Mouse (Mus musculus): ENCODE data around the gene Barhl2. TPM values are rescaled to one million over a fixed set of nuclear protein-coding genes. Genes with fewer than 3 reads are reported as not detected.

Gene Barhl2
- not detected in 2 replicates for total RNA-seq (2014; fragmentation: Nextera tagmentation)
- total RNA-seq (2017) = not detected in 2 replicates

GRCm38 (mm10) chr5:106457986-106458476 is at the start of gene Barhl2:
Gene Barhl2 (minus strand): TSS chr5:106458166.
- no peak for ATAC-seq (replicated peaks; ENCODE audit: low FRiP score, low TSS enrichment, poor library complexity, severe bottlenecking)

DNA sequence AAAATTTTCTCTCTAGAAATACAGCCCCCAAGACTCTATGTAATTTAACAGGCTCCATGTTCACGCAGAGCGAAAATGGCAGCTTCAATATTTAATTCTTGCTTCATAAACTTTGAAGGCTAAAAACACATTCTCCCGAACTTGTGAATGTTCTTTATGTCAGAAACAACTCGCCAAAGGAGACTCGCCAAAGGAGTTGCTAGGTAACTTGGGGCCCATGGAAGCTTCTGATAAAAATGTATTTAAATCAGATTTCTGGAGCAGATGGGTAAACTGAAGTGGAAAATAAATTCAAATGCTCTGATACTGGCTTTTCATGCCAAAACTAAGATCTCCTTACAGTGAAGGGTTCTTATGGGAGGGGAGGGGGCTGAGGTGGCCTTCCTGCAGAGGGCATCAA is 48.1 kb upstream of the Barhl2 start:
- ATAC-seq (replicated peaks; ENCODE audit: low FRiP score, low TSS enrichment, poor library complexity, severe bottlenecking) = no peak

DNA sequence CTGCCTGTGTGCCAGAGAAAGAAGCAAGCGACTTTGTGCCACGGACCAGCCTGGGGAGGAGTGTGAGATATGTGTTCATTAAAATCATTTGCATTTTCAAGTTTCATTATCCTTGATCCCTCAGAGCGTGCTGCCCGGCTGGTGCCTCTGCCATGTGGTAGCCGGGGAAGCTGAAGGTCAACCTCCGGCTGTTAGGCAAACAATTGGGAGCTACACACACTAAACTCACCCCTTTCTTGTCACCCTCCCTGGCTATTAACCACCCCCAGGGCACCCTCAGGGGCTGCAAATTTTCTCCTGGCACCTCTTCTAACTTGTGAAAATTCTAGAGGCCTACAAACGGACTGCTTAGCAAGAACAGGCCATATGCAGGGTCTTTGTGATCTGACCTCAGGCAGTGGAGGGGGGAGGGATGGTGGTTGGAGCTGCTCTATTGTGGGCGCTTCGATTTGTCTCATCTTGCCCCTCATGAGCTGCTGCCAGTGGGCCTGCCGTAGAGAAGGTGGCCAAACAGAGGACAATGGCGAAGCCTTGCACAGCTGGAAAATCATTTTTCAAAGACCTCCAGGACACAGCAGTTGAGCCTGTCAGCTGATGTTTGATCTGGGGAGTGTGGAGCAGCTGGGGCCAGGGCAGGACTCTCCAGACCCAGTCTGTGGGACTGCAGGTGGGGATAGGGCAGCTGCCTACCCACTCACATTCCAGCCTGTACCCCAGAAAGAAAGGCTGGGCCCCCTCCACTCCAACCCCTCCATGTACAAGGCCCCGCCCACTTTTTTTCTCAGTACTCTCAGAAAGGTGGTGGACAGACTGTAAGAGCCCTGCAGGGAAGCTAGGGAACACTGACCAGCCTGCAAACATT is 44.9 kb upstream of the Barhl2 start:
- no peak for ATAC-seq (replicated peaks; ENCODE audit: low FRiP score, low TSS enrichment, poor library complexity, severe bottlenecking)

DNA sequence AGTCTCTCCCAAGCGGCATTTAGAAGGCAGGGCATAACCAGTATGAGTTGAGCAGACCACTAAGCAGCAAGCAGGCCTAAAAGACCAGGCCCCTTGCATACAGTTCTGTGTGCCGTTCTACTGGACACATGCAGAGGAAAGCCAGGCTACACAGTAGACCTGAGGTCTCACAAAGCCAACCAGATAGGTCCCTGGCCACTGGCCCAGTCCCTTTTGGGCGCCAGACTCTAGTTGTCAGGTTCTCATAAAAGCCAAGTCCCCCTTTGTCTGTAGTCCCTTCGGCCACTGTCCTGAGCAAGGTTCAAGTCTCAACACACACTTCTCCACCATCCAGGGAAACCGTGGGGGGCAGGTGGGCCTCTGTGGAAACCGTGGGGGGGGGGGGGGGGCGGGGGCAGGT is 44.3 kb upstream of the Barhl2 start:
- no peak for ATAC-seq (replicated peaks; ENCODE audit: low FRiP score, low TSS enrichment, poor library complexity, severe bottlenecking)

DNA sequence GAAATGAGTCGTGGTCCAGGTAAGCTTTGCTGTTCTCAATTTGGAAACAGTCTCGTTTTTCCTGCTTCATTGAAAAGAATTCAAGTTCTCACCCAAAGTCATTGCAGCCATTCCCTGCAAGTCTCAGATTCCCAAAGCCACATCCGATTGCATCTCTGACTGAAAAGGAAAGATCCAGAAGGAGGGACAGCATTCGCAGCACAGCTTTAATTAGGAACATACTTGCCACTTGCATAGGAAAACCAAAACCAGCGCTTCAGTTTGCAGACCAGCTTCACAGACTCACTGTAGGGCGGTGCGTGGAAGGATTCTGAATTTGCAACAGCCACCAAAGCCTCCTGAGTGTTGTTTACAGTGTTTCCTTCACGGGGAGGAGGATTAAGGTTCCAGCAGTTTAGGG is 33.8 kb upstream of the Barhl2 start:
- ATAC-seq (replicated peaks; ENCODE audit: low FRiP score, low TSS enrichment, poor library complexity, severe bottlenecking) = no peak

- ATAC-seq (replicated peaks; ENCODE audit: low FRiP score, low TSS enrichment, poor library complexity, severe bottlenecking) = no peak
Observed at GRCm38 (mm10) chr5:106472105-106472500, 14.1 kb upstream of the Barhl2 start.

- ATAC-seq (replicated peaks; ENCODE audit: low FRiP score, low TSS enrichment, poor library complexity, severe bottlenecking) = no peak
Observed at GRCm38 (mm10) chr5:106471235-106472104, 13.5 kb upstream of the Barhl2 start.

GRCm38 (mm10) chr5:106465129-106465790 is 7.3 kb upstream of the Barhl2 start:
- ATAC-seq (replicated peaks; ENCODE audit: low FRiP score, low TSS enrichment, poor library complexity, severe bottlenecking) = no peak

GRCm38 (mm10) chr5:106464336-106465128 is 6.6 kb upstream of the Barhl2 start:
- no peak for ATAC-seq (replicated peaks; ENCODE audit: low FRiP score, low TSS enrichment, poor library complexity, severe bottlenecking)

DNA sequence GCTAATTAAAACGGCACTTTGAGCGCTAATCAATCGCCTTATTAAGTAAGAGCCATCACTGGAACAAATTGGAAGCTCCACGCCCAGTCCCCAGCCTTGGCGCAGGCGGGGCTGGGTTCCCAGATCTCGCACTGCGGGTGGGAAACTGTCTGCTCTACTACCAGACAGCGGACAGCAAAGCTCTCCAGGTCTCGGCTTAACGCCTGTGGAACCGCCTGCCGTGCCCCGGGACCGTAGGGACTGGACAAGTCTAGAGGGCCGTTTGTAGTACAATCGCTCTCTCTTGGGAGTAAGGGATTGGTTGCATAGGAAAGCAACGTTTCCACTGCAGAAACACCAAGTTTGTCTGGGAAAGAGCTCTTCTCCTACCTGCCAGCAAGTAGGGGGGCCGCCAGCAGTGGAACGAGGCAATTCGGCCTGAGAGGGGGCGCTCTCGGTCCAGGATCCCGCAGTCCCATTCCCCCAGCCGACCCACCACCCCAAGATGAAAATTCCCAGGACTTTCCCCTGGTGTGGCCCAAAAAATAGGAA is 5.8 kb upstream of the Barhl2 start:
- no peak for ATAC-seq (replicated peaks; ENCODE audit: low FRiP score, low TSS enrichment, poor library complexity, severe bottlenecking)

- 0 out of 2 replicates have a peak, but pooled peaks have one; percentile 63 for ATAC-seq (replicated peaks; ENCODE audit: low FRiP score, low TSS enrichment, poor library complexity, severe bottlenecking)
Observed at GRCm38 (mm10) chr5:106461913-106462312, 3.9 kb upstream of the Barhl2 start.

GRCm38 (mm10) chr5:106461431-106461830 is 3.5 kb upstream of the Barhl2 start:
- ATAC-seq (replicated peaks; ENCODE audit: low FRiP score, low TSS enrichment, poor library complexity, severe bottlenecking) = no peak

DNA sequence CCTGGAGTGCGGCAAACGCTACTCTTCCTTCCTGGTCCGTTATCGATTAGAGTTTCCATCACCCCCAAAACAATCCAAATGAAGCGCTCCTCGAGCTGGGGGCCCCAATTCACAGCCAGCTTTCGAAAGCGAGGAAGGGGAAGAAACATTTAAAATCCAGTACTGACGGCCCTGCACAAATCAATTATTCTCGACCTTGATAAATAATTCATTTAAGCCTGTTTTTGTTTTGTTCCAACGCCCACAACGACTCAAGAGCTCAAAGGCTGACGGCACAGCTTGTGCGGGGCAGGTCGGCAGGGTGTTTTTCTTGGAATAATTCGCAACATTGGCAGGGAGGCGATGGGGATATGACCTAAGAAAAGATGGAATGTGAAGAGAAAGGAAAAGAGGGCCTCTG is 2.6 kb upstream of the Barhl2 start:
- ATAC-seq (replicated peaks; ENCODE audit: low FRiP score, low TSS enrichment, poor library complexity, severe bottlenecking) = no peak

- ATAC-seq (replicated peaks; ENCODE audit: low FRiP score, low TSS enrichment, poor library complexity, severe bottlenecking) = no peak
Observed at GRCm38 (mm10) chr5:106460001-106460511, 2.1 kb upstream of the Barhl2 start.

DNA sequence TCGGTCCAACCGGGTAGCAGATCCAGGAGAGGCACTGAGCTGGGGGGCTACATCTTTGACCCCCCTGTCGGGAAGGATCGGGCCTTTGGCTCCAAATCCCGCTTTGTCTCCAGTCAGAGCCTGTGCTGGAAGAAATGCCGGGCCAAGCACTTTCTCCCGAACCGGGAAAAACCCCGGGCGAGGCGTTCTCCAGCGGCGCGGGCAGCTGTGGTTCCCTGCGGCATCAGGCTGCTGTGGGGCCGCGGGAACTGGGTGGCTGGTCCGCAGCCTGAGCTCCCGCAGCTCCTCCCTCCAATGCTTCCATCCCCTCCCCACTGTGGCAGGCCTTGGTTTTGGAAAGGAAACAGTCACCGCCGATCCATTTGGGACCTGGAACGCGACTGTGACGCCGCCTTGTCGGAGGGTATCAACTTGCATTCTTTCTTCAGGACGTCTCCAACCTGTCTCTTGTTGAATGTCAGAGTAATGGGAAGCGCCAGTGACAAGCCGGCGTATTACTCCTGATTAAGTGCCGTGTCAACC is 1.2 kb upstream of the Barhl2 start:
- no peak for ATAC-seq (replicated peaks; ENCODE audit: low FRiP score, low TSS enrichment, poor library complexity, severe bottlenecking)

DNA sequence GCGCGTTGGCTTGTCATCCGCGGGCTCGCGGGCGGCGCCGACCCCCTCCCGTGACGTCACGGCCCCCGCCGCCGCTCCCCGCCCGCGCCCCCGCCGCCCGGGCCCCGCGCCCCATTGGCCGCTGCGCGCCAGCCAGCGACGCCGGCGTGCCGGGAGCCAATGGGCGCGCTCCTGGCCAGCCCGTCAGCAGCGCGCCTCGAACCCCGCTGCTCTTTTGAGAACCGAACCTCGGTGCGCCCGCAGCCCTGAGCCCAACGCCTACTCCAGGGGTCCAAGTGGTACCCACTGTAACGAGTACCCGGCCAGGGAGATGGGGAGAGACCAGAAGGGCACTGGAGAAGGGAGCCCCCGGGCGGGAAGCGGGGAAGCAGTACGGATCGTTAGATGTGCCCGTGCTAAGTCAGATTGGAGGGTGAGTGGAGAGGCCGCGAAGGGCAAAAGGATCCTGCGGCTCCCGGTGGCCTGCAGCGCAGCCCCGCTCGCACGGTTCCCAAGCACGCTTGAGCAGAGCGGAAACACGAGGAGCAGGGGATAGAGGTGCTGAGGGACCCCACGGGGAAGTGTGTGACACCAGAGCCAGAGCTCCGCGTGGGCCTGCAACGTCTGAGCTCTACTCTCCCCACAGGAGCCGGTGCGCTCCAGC is 632 bp upstream of the Barhl2 start:
- ATAC-seq (replicated peaks; ENCODE audit: low FRiP score, low TSS enrichment, poor library complexity, severe bottlenecking) = 0 out of 2 replicates have a peak, but pooled peaks have one; percentile 16

- no peak for ATAC-seq (replicated peaks; ENCODE audit: low FRiP score, low TSS enrichment, poor library complexity, severe bottlenecking)
Observed at GRCm38 (mm10) chr5:106457111-106457925, 648 bp downstream of the Barhl2 start.

All from megakaryocyte-erythroid progenitor cell, adult 5-6 weeks (primary cell).